Mouse (Mus musculus) heart, adult 2 months (tissue): ENCODE measurements around the gene Myzap.
A peak's percentile ranks its signal among the peaks of the same experiment; 100 is the strongest.

Experiments
- CTCF ChIP-seq: fragments of 200-600 bp; IDR thresholded peaks from 2 replicates; pipeline ENCODE4 v1.8.1; 2022; ENCODE audit warnings: antibody characterized with exemption, mild to moderate bottlenecking, moderate library complexity
- EP300 ChIP-seq: fragments of 200-500 bp; IDR thresholded peaks from 2 replicates; pipeline ENCODE4 v1.6.1; 2011; ENCODE audit warnings: low read depth, low read length, control low read depth; ENCODE audit not compliant: insufficient read depth
- POLR2A ChIP-seq: fragments of 200-500 bp; IDR thresholded peaks from 2 replicates; pipeline ENCODE4 v1.6.1; 2011; ENCODE audit warnings: mild to moderate bottlenecking, low read depth, low read length, control low read depth; ENCODE audit not compliant: insufficient read depth

GRCm38 (mm10) chr9:71567391-71567790, 24.8 kb downstream of the Myzap start:
- TF ChIP-seq POLR2A (no peak), CTCF (0 out of 2 replicates have a peak, but pooled peaks have one; percentile 8), EP300 (no peak)
